Comparison of ENCODE assay signal across 8 mouse cellular contexts in genomic region chr1:168382106-168382822, GRCm38 (mm10). TPM values are rescaled to one million over a fixed set of nuclear protein-coding genes. Genes with fewer than 3 reads are reported as not detected.
DNase-seq lines count a peak whose midpoint lies in the region; ATAC-seq and TF ChIP-seq lines count a peak whose summit lies in the region.

No protein-coding gene starts in this region.

- DNase-seq in embryo, embryonic 10 days (ENCODE audit: low spot score) = peak; percentile 53
- no peak for DNase-seq in embryo, embryonic 9.5 days (ENCODE audit: extremely low spot score)
- DNase-seq in layer of hippocampus, adult 2 months (ENCODE audit: low spot score in 2 of 2) = no peak
- no peak for DNase-seq in layer of hippocampus, postnatal 10 days (ENCODE audit: low spot score in 2 of 2)
- DNase-seq in limb, embryonic 10.5 days (ENCODE audit: low spot score) = no peak
- no peak for DNase-seq in urinary bladder, postnatal 10 days (ENCODE audit: low spot score)
- DNase-seq in left cerebral cortex, postnatal 4 days = no peak

- no peak overlapping the region for H3K9ac ChIP-seq in embryonic facial prominence, embryonic 15.5 days

- H3K4me3 ChIP-seq in layer of hippocampus, adult 2 months = no peak overlapping the region
- H3K4me3 ChIP-seq in embryonic facial prominence, embryonic 15.5 days (replicated peaks) = no peak overlapping the region
- peak overlapping the region; percentile 15 for H3K4me3 ChIP-seq in limb, embryonic 10.5 days

- H3K9me3 ChIP-seq in embryonic facial prominence, embryonic 15.5 days (replicated peaks) = no peaks in the 10 kb centered on the region
- H3K9me3 ChIP-seq in limb, embryonic 10.5 days (replicated peaks) = no peaks in the 10 kb centered on the region

- WGBS in embryonic facial prominence, embryonic 15.5 days = 32% methylated on average over 9 of the region's 9 CpGs
- WGBS in limb, embryonic 10.5 days = 13% methylated on average over 9 of the region's 9 CpGs

- no peaks in the 10 kb centered on the region for H3K27me3 ChIP-seq in embryonic facial prominence, embryonic 15.5 days
- H3K27me3 ChIP-seq in limb, embryonic 10.5 days (ENCODE audit: low read depth, poor library complexity, severe bottlenecking) = no peaks in the 10 kb centered on the region

- peak overlapping the region; percentile 83 for H3K27ac ChIP-seq in layer of hippocampus, adult 2 months
- H3K27ac ChIP-seq in embryonic facial prominence, embryonic 15.5 days (replicated peaks) = peak overlapping the region; percentile 53
- H3K27ac ChIP-seq in limb, embryonic 10.5 days = peak overlapping the region; percentile 88

- intact Hi-C loops in left cerebral cortex, postnatal 4 days (cut with DNase I) = no loop called here

- H3K4me1 ChIP-seq in embryonic facial prominence, embryonic 15.5 days = peaks cover 65% of the 10 kb centered on the region
- peaks cover 100% of the 10 kb centered on the region for H3K4me1 ChIP-seq in limb, embryonic 10.5 days

- no peaks in the 10 kb centered on the region for H3K36me3 ChIP-seq in embryonic facial prominence, embryonic 15.5 days
- H3K36me3 ChIP-seq in limb, embryonic 10.5 days = peaks cover 10% of the 10 kb centered on the region

- peak; percentile 35; the same call in 1 of the 2 replicates for ATAC-seq in embryonic facial prominence, embryonic 15.5 days (ENCODE audit: insufficient number of reproducible peaks, low FRiP score, low TSS enrichment, low read depth)

- TF ChIP-seq CTCF in layer of hippocampus, adult 2 months (conservative IDR thresholded peaks at IDR 0.05) = no peak

- no peak overlapping the region for H3K4me2 ChIP-seq in embryonic facial prominence, embryonic 15.5 days (replicated peaks)

RNA-seq across cellular contexts. Expression of gene Pbx1, which starts 49.8 kb away (rescaled TPM):
- 100 to 1,000 TPM; 120 to 123 TPM for total RNA-seq in layer of hippocampus, adult 2 months (2021)
- total RNA-seq in layer of hippocampus, postnatal 10 days (2021) = 100 to 1,000 TPM; 126 to 143 TPM
- polyA plus RNA-seq in embryonic facial prominence, embryonic 15.5 days (2015; fragmentation: Nextera tagmentation; extraction: Ambion mirVana) = 29.5 and 33.3 TPM in 2 replicates
- 44.7 and 55.9 TPM in 2 replicates for polyA plus RNA-seq in limb, embryonic 10.5 days (2016; fragmentation: Nextera tagmentation; extraction: Ambion mirVana)
- total RNA-seq in left cerebral cortex, postnatal 4 days (2021) = 100 to 1,000 TPM; 284 to 303 TPM
